Mouse (Mus musculus): ENCODE measurements around the gene Gm12185. TPM values are rescaled to one million over a fixed set of nuclear protein-coding genes. Genes with fewer than 3 reads are reported as not detected.
A peak's percentile ranks its signal among the peaks of the same experiment; 100 is the strongest.

The Gm12185 gene
- total RNA-seq, 2 experiments from 2014 or later: 0.09 TPM; not detected in 1

DNA sequence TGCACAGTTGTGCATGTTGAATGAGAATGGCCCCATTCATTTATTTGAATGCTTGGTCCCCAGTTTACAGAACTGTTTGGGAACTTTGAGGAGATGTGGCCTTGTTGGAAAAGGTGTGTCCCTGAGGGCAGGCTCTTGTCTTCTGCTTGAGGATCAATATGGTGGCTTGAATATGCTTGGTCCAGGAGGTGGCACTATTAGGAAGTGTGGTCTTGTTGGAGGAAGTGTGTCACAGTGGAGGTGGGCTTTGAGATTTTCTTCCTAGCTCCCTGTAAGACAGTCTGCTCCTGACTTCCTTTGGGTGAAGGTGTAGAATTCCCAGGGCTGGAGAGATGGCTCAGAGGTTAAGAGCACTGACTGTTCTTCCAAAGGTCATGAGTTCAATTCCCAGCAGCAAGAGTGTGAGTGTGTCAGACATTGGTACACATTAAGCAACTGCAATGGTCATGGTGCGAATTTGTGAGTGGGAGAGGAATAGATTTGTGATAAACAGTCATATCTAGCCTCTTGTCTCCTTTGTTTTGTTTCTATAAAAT, 129.2 kb downstream of the Gm12185 start:
- DNase-seq (ENCODE audit: extremely low spot score in 1 of 2, low spot score in 1 of 2): no peak

DNA sequence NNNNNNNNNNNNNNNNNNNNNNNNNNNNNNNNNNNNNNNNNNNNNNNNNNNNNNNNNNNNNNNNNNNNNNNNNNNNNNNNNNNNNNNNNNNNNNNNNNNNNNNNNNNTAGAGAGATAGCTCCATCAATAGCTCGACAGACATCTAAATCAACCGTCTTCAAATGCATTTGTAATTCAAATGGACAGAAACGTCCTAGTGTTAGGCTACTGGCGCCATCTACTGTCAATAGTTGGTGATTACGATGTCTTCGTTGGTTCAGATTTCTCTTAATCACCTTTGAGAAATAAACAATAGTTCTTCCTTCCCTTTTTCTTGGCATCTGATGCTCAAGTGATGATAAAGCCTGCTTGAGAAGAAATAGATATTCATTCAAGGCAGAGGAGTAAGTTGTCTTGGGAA, 133.0 kb downstream of the Gm12185 start:
- peak in 1 of 2 experiments; percentile 63 for DNase-seq (ENCODE audit: extremely low spot score in 1 of 2, low spot score in 1 of 2)

Other genes with a start within 250 kb of the Gm12185 start
- 100 to 1,000 TPM; 227 to 260 TPM for gene Rack1, start 191.9 kb downstream of the Gm12185 start, total RNA-seq (2021)
- gene Trim41, start 174.9 kb downstream of the Gm12185 start, total RNA-seq (2021): 10 to 100 TPM; 50.1 to 50.4 TPM
- 1 to 10 TPM; 1.6 to 2.1 TPM for gene Trim7, start 166.1 kb downstream of the Gm12185 start, total RNA-seq (2021)
- gene Gm12184, start 165.6 kb downstream of the Gm12185 start, total RNA-seq (2021): 1 to 10 TPM in 1 of 2 experiments, under 1 TPM in 1; 0.66 to 2.3 TPM
- gene Irgm1, start 120.5 kb downstream of the Gm12185 start, total RNA-seq (2021): 1 to 10 TPM; 4.4 TPM
- gene Gm5431, start 90.0 kb downstream of the Gm12185 start, total RNA-seq (2021): under 1 TPM; 0.12 to 0.21 TPM
- gene Psme2b, start 46.0 kb downstream of the Gm12185 start, total RNA-seq (2021): 1 to 10 TPM in 1 of 2 experiments, under 1 TPM in 1; 0.94 to 1.4 TPM
- gene Olfr56, start 13.3 kb downstream of the Gm12185 start, total RNA-seq (2021): not detected
- gene 9930111J21Rik1, start 12.8 kb downstream of the Gm12185 start, total RNA-seq (2021): 1 to 10 TPM in 1 of 2 experiments, under 1 TPM in 1; 0.66 to 1.1 TPM
- gene Tgtp1, start 1.9 kb upstream of the Gm12185 start, total RNA-seq (2021): under 1 TPM in 1 of 2 experiments, not detected in 1; 0.32 TPM
- 1 to 10 TPM in 1 of 2 experiments, under 1 TPM in 1; 0.86 to 1.5 TPM for gene 9930111J21Rik2, start 59.0 kb upstream of the Gm12185 start, total RNA-seq (2021)
- gene Tgtp2, start 72.0 kb upstream of the Gm12185 start, total RNA-seq (2021): under 1 TPM; 0.45 to 0.62 TPM
- under 1 TPM; 0.33 to 0.44 TPM for gene Ifi47, start 84.4 kb upstream of the Gm12185 start, total RNA-seq (2021)
- gene Olfr1396, start 122.6 kb upstream of the Gm12185 start, total RNA-seq (2021): not detected
- not detected for gene Olfr1395, start 150.0 kb upstream of the Gm12185 start, total RNA-seq (2021)
- gene Olfr1394, start 162.2 kb upstream of the Gm12185 start, total RNA-seq (2021): not detected
- not detected for gene Btnl9, start 194.9 kb upstream of the Gm12185 start, total RNA-seq (2021)
- 10 to 100 TPM; 37.9 to 39.3 TPM for gene Zfp62, start 211.1 kb upstream of the Gm12185 start, total RNA-seq (2021)